Mouse (Mus musculus): ENCODE results near the gene Pacs1. TPM values are rescaled to one million over a fixed set of nuclear protein-coding genes. Genes with fewer than 3 reads are reported as not detected.
"Not testable (repeated sequence)": the region's sequence is repeated elsewhere in the genome, so short reads cannot be mapped to it uniquely, and the experiment has no call there.

Pacs1 gene
- total and polyA plus RNA-seq, 3 experiments, result 9.8 to 53.3 (median 39.0) TPM

DNA sequence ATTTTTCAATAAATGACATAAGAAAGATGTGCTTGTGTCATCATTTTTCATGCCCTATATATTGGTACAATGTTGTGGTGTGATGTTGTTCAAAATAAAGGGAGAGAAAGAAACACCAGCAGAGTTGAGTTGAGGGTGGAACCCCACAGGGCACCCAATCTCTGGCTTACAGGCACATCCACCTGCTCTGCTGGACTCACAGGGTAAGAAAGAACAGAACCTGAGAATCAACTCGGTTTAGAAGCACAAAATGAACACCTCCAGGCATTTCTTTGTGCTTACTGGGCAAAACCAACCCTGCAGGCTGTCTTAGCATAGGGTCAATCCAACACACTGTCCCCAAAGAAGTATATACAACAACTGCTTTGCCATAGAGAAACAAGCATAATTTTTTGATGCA is 1.5 kb downstream of the Pacs1 start:
- H3K27me3 ChIP-seq (ENCODE audit: insufficient read depth, low read length), result no peaks in the 10 kb centered on the region
- TF ChIP-seq TAL1 (conservative IDR thresholded peaks at IDR 0.05; ENCODE audit: low read depth, low read length) (no peak), GATA1 (IDR thresholded peaks at IDR 0.05; ENCODE audit: borderline replicate concordance, low read length) (no peak), POLR2AphosphoS5 (IDR thresholded peaks at IDR 0.05; ENCODE audit: insufficient replicate concordance, low read depth, low read length) (no peak), GATA2 (IDR thresholded peaks at IDR 0.05; ENCODE audit: borderline replicate concordance, low read depth, low read length) (no peak), CTCF (IDR thresholded peaks at IDR 0.05; ENCODE audit: low read depth, low read length) (no peak)
- no peak for DNase-seq (ENCODE audit: low spot score)
- H3K9me3 ChIP-seq (replicated peaks), result no peaks in the 10 kb centered on the region
- ATAC-seq (ENCODE audit: extremely low read depth, insufficient number of reproducible peaks, low FRiP score, poor library complexity, severe bottlenecking), result no peak
- H3K4me1 ChIP-seq (ENCODE audit: insufficient read depth, low read depth, low read length), result peaks cover 74% of the 10 kb centered on the region
- H3K4me3 ChIP-seq (ENCODE audit: low read depth, low read length), result peak overlapping the region; percentile 94; the same call in 1 of the 2 replicates
- peaks cover 36% of the 10 kb centered on the region for H3K36me3 ChIP-seq (replicated peaks)

- no peak for DNase-seq (ENCODE audit: low spot score)
- no peak for ATAC-seq (ENCODE audit: extremely low read depth, insufficient number of reproducible peaks, low FRiP score, poor library complexity, severe bottlenecking)
- Histone ChIP-seq H3K9me3 (replicated peaks) (no peaks in the 10 kb centered on the region), H3K36me3 (replicated peaks) (peaks cover 26% of the 10 kb centered on the region), H3K27me3 (ENCODE audit: insufficient read depth, low read length) (no peaks in the 10 kb centered on the region), H3K4me1 (ENCODE audit: insufficient read depth, low read depth, low read length) (peaks cover 86% of the 10 kb centered on the region), H3K4me3 (ENCODE audit: low read depth, low read length) (peak overlapping the region; percentile 48; the same call in 1 of the 2 replicates)
- TF ChIP-seq TAL1 (conservative IDR thresholded peaks at IDR 0.05; ENCODE audit: low read depth, low read length), result no peak
- no peak for TF ChIP-seq POLR2AphosphoS5 (IDR thresholded peaks at IDR 0.05; ENCODE audit: insufficient replicate concordance, low read depth, low read length)
- no peak for TF ChIP-seq GATA1 (IDR thresholded peaks at IDR 0.05; ENCODE audit: borderline replicate concordance, low read length)
- TF ChIP-seq CTCF (IDR thresholded peaks at IDR 0.05; ENCODE audit: low read depth, low read length), result no peak
- TF ChIP-seq GATA2 (IDR thresholded peaks at IDR 0.05; ENCODE audit: borderline replicate concordance, low read depth, low read length), result no peak
These were observed 3.5 kb downstream of the Pacs1 start for GRCm38 (mm10) chr19:5269392-5269791.

DNA sequence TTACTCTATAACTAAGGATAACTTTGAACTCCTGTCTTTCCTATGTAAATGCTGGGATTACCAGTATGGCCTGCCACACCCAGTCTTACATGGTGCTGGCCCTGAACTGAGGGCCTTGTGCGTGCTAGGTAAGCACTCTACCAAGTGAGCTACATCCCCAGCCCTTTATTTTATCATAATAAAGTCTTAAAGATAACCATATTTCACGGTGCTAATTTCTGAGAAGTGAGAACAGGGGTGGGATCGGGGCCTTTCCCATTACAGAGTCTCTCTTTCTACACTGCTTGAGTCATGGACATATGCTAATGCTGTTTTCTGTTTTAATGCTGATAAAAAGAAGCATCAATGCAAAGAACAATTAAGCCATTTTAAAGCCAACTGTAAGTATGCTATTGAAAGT is 4.0 kb downstream of the Pacs1 start:
- Histone ChIP-seq H3K36me3 (replicated peaks) (peaks cover 22% of the 10 kb centered on the region), H3K4me1 (ENCODE audit: insufficient read depth, low read depth, low read length) (peaks cover 81% of the 10 kb centered on the region), H3K4me3 (ENCODE audit: low read depth, low read length) (no peak overlapping the region), H3K9me3 (replicated peaks) (no peaks in the 10 kb centered on the region), H3K27me3 (ENCODE audit: insufficient read depth, low read length) (no peaks in the 10 kb centered on the region)
- no peak for TF ChIP-seq POLR2AphosphoS5 (IDR thresholded peaks at IDR 0.05; ENCODE audit: insufficient replicate concordance, low read depth, low read length)
- peak; percentile 30; the same call in 1 of the 2 replicates for TF ChIP-seq TAL1 (conservative IDR thresholded peaks at IDR 0.05; ENCODE audit: low read depth, low read length)
- ATAC-seq (ENCODE audit: extremely low read depth, insufficient number of reproducible peaks, low FRiP score, poor library complexity, severe bottlenecking), result 0 out of 2 replicates have a peak, but pooled peaks have one; percentile 18
- no peak for DNase-seq (ENCODE audit: low spot score)

DNA sequence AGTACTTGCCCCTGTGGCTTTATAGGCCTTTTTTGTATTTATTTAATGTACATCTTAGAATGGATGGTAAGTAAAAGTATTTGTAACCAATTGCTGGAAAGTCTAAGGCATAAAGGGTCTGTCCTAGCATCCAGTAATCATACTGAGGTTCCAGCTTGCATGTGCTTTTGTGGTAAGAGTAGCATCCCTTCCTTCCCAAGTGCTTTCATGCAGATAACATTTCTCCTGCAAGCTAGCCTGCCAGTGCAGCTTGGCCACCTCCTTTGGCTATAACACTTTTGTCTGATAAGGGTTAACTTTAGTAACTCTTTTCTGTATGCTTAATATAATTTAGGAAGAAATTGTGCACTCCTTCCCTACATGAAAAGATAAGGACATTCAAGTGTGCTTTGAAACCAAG is 4.9 kb downstream of the Pacs1 start:
- DNase-seq (ENCODE audit: low spot score), result no peak

DNA sequence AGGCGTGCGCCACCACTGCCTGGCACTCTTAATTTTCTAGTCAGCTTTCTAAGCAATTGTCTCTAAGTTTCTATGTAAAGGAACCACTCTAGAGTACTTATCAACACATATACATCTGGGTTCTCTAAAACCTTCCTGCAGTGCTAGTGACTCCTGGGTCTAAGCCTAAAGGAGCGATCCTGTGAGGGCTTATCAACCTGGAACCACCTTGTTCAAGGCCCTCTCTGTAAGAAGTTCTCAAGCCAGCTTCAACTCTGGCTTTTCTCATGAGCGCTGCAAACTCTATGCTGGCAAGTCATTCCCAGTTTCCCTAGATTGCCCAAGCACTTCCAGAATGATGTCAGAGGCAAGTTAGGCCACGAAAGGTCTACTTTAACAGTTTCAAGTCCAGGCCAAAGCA is 5.9 kb downstream of the Pacs1 start:
- TF ChIP-seq TAL1 (conservative IDR thresholded peaks at IDR 0.05; ENCODE audit: low read depth, low read length) (peak; percentile 80), GATA2 (IDR thresholded peaks at IDR 0.05; ENCODE audit: borderline replicate concordance, low read depth, low read length) (no peak)
- Histone ChIP-seq H3K36me3 (replicated peaks) (peaks cover 16% of the 10 kb centered on the region), H3K4me3 (ENCODE audit: low read depth, low read length) (no peak overlapping the region; the same call in 1 of the 2 replicates), H3K4me1 (ENCODE audit: insufficient read depth, low read depth, low read length) (peaks cover 65% of the 10 kb centered on the region), H3K9me3 (replicated peaks) (no peaks in the 10 kb centered on the region), H3K27me3 (ENCODE audit: insufficient read depth, low read length) (no peaks in the 10 kb centered on the region)
- DNase-seq (ENCODE audit: low spot score) (no peak), ATAC-seq (ENCODE audit: extremely low read depth, insufficient number of reproducible peaks, low FRiP score, poor library complexity, severe bottlenecking) (0 out of 2 replicates have a peak, but pooled peaks have one; percentile 24)

More for the DNA sequence above, 4.9 kb downstream of the Pacs1 start:
- TF ChIP-seq TAL1 (conservative IDR thresholded peaks at IDR 0.05; ENCODE audit: low read depth, low read length) (peak; percentile 36; the same call in 1 of the 2 replicates), GATA2 (IDR thresholded peaks at IDR 0.05; ENCODE audit: borderline replicate concordance, low read depth, low read length) (no peak)
- H3K9me3 ChIP-seq (replicated peaks), result no peaks in the 10 kb centered on the region
- ATAC-seq (ENCODE audit: extremely low read depth, insufficient number of reproducible peaks, low FRiP score, poor library complexity, severe bottlenecking), result no peak
- no peaks in the 10 kb centered on the region for H3K27me3 ChIP-seq (ENCODE audit: insufficient read depth, low read length)
- peaks cover 16% of the 10 kb centered on the region for H3K36me3 ChIP-seq (replicated peaks)
- H3K4me1 ChIP-seq (ENCODE audit: insufficient read depth, low read depth, low read length), result peaks cover 73% of the 10 kb centered on the region
- no peak overlapping the region; the same call in 1 of the 2 replicates for H3K4me3 ChIP-seq (ENCODE audit: low read depth, low read length)

DNA sequence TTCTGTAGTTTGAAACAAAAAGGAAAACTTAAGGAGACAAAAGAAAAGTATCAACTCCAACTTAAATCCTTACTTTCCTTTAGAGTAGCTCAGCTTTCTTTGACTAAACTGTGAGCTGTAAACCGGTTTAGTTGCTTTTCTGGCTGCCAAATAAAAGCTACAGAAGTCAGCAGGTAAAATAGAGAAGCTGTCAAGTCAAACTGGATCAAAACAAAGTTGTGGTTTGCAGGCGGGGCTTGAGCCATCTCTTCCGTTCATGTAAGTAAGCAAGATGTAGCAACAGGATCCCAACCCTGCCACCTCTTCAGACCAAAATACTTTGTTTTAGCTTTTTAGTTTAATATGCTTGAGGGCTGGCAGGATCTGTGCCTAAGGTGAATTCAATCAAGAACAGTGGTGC is 15.8 kb downstream of the Pacs1 start:
- TF ChIP-seq TAL1 (conservative IDR thresholded peaks at IDR 0.05; ENCODE audit: low read depth, low read length) (no peak), POLR2AphosphoS5 (IDR thresholded peaks at IDR 0.05; ENCODE audit: insufficient replicate concordance, low read depth, low read length) (no peak), GATA1 (IDR thresholded peaks at IDR 0.05; ENCODE audit: borderline replicate concordance, low read length) (no peak), GATA2 (IDR thresholded peaks at IDR 0.05; ENCODE audit: borderline replicate concordance, low read depth, low read length) (no peak), CTCF (IDR thresholded peaks at IDR 0.05; ENCODE audit: low read depth, low read length) (no peak)
- Histone ChIP-seq H3K9me3 (replicated peaks) (no peaks in the 10 kb centered on the region), H3K36me3 (replicated peaks) (peaks cover 30% of the 10 kb centered on the region), H3K4me1 (ENCODE audit: insufficient read depth, low read depth, low read length) (peaks cover 20% of the 10 kb centered on the region), H3K4me3 (ENCODE audit: low read depth, low read length) (no peak overlapping the region; the same call in 1 of the 2 replicates), H3K27me3 (ENCODE audit: insufficient read depth, low read length) (no peaks in the 10 kb centered on the region)
- DNase-seq (ENCODE audit: low spot score) (peak; percentile 37), ATAC-seq (ENCODE audit: extremely low read depth, insufficient number of reproducible peaks, low FRiP score, poor library complexity, severe bottlenecking) (no peak)

- not testable (repeated sequence) for H3K27me3 ChIP-seq (ENCODE audit: insufficient read depth, low read length); DNase-seq (ENCODE audit: low spot score); H3K36me3 ChIP-seq (replicated peaks); H3K9me3 ChIP-seq (replicated peaks); H3K4me3 ChIP-seq (ENCODE audit: low read depth, low read length); ATAC-seq (ENCODE audit: extremely low read depth, insufficient number of reproducible peaks, low FRiP score, poor library complexity, severe bottlenecking); H3K4me1 ChIP-seq (ENCODE audit: insufficient read depth, low read depth, low read length)
These were observed 35.9 kb downstream of the Pacs1 start for GRCm38 (mm10) chr19:5236981-5237380.

Measured in G1E (cell line).